Mouse (Mus musculus) midbrain, embryonic 13.5 days (tissue): ENCODE data around the gene Panx2. TPM values are rescaled to one million over a fixed set of nuclear protein-coding genes. Genes with fewer than 3 reads are reported as not detected.
A peak's percentile ranks its signal among the peaks of the same experiment; 100 is the strongest.

Source experiments
- ATAC-seq: fragments of 200-750 bp; cut with Nextera tagmentation; 2 replicates; pipeline ENCODE4 v1.8.0; 2017; ENCODE audit warnings: mild to moderate bottlenecking, moderate TSS enrichment, moderate library complexity
- H3K27ac ChIP-seq: fragments of 300-500 bp; sonication (generic); 2 replicates; pipeline ENCODE4 v1.5.1; 2015; ENCODE audit warnings: inconsistent platforms, mild to moderate bottlenecking, moderate library complexity
- H3K27me3 ChIP-seq: fragments of 300-500 bp; sonication (generic); 2 replicates; pipeline ENCODE4 v1.6.1; 2015; ENCODE audit warnings: mild to moderate bottlenecking, inconsistent platforms
- H3K36me3 ChIP-seq: fragments of 300-500 bp; sonication (generic); 2 replicates; pipeline ENCODE4 v1.6.1; 2015; ENCODE audit warnings: mild to moderate bottlenecking, inconsistent platforms
- H3K4me1 ChIP-seq: fragments of 300-500 bp; sonication (generic); replicated peaks from 2 replicates; pipeline ENCODE4 v1.6.1; 2015; ENCODE audit warnings: inconsistent platforms
- H3K4me2 ChIP-seq: fragments of 300-500 bp; sonication (generic); replicated peaks from 2 replicates; pipeline ENCODE4 v1.6.1; 2015; ENCODE audit warnings: moderate library complexity, mild to moderate bottlenecking, inconsistent platforms
- H3K4me3 ChIP-seq: fragments of 300-500 bp; sonication (generic); replicated peaks from 2 replicates; pipeline ENCODE4 v1.5.1; 2015; ENCODE audit warnings: mild to moderate bottlenecking, inconsistent platforms
- H3K9ac ChIP-seq: fragments of 300-500 bp; sonication (generic); replicated peaks from 2 replicates; pipeline ENCODE4 v1.6.1; 2015; ENCODE audit warnings: mild to moderate bottlenecking, inconsistent platforms
- H3K9me3 ChIP-seq: fragments of 300-500 bp; sonication (generic); 2 replicates; pipeline ENCODE4 v1.6.1; 2016; ENCODE audit warnings: mild to moderate bottlenecking, inconsistent platforms
- WGBS: fragments of 180-500 bp; shearing (Covaris S2); methylation state at CpG from one replicate; pipeline ENCODE4 v1.1.7; 2015; 5-methylcytosine and 5-hydroxymethylcytosine counted together
- polyA plus RNA-seq: library from polyadenylated mRNA; unstranded; fragments of >200 nt; fragmentation: Nextera tagmentation; extraction: Ambion mirVana; gene quantifications from 2 replicates; pipeline ENCODE4 v1.2.1, GENCODE M21; 2015

Panx2 gene
- polyA plus RNA-seq, 1 experiment from 2014 or later: 4.5 TPM

- H3K27me3 ChIP-seq: no peaks in the 10 kb centered on the region
- WGBS: 1% methylated on average over 36 of the region's 39 CpGs
- ATAC-seq: peak; percentile 79
- no peaks in the 10 kb centered on the region for H3K9me3 ChIP-seq
- H3K4me2 ChIP-seq: peak overlapping the region; percentile 95
- peaks cover 8% of the 10 kb centered on the region for H3K36me3 ChIP-seq
- H3K4me1 ChIP-seq: peaks cover 41% of the 10 kb centered on the region
- H3K9ac ChIP-seq: peak overlapping the region; percentile 89
- peak overlapping the region; percentile 81 for H3K4me3 ChIP-seq
- H3K27ac ChIP-seq: peak overlapping the region; percentile 93
Observed at GRCm38 (mm10) chr15:89076156-89076731, 16.7 kb downstream of the Panx2 start.

- no peak overlapping the region for H3K27ac ChIP-seq
- H3K9ac ChIP-seq: peak overlapping the region; percentile 89
- no peak for ATAC-seq
- 0 out of 2 replicates have a peak overlapping the region, but pooled peaks have one; percentile 9 for H3K4me2 ChIP-seq
- H3K9me3 ChIP-seq: no peaks in the 10 kb centered on the region
- WGBS: 81% methylated on average over 9 of the region's 9 CpGs
- no peak overlapping the region for H3K4me3 ChIP-seq
- peaks cover 41% of the 10 kb centered on the region for H3K4me1 ChIP-seq
- H3K36me3 ChIP-seq: peaks cover 29% of the 10 kb centered on the region
- no peaks in the 10 kb centered on the region for H3K27me3 ChIP-seq
Observed at GRCm38 (mm10) chr15:89078208-89078836, 18.8 kb downstream of the Panx2 start.

GRCm38 (mm10) chr15:89083906-89084305, 24.4 kb downstream of the Panx2 start:
- Histone ChIP-seq H3K27me3 (no peaks in the 10 kb centered on the region), H3K4me3 (no peak overlapping the region), H3K9me3 (no peaks in the 10 kb centered on the region), H3K4me1 (peaks cover 10% of the 10 kb centered on the region), H3K9ac (no peak overlapping the region), H3K4me2 (no peak overlapping the region), H3K36me3 (peaks cover 68% of the 10 kb centered on the region), H3K27ac (no peak overlapping the region)
- no peak for ATAC-seq
- WGBS: 83% methylated on average over 1 of the region's 1 CpGs

GRCm38 (mm10) chr15:89084826-89085225, 25.3 kb downstream of the Panx2 start:
- H3K4me1 ChIP-seq: peaks cover 14% of the 10 kb centered on the region
- H3K4me3 ChIP-seq: no peak overlapping the region
- WGBS: 93% methylated on average over 2 of the region's 2 CpGs
- H3K27ac ChIP-seq: no peak overlapping the region
- H3K4me2 ChIP-seq: no peak overlapping the region
- no peaks in the 10 kb centered on the region for H3K27me3 ChIP-seq
- H3K9ac ChIP-seq: no peak overlapping the region
- H3K9me3 ChIP-seq: no peaks in the 10 kb centered on the region
- ATAC-seq: no peak
- H3K36me3 ChIP-seq: peaks cover 67% of the 10 kb centered on the region

- WGBS: 3% methylated on average over 29 of the region's 38 CpGs
- no peaks in the 10 kb centered on the region for H3K9me3 ChIP-seq
- H3K36me3 ChIP-seq: peaks cover 52% of the 10 kb centered on the region
- peak within 1 kb of the TSS; percentile 90 for H3K4me2 ChIP-seq
- H3K27me3 ChIP-seq: no peaks in the 10 kb centered on the region
- peak within 1 kb of the TSS; percentile 84 for H3K4me3 ChIP-seq
- peak within 1 kb of the TSS; percentile 97 for H3K9ac ChIP-seq
- ATAC-seq: peak; percentile 94
- H3K27ac ChIP-seq: peak within 1 kb of the TSS; percentile 86
- peaks cover 29% of the 10 kb centered on the region for H3K4me1 ChIP-seq
Observed at GRCm38 (mm10) chr15:89088607-89089247, 29.2 kb downstream of the Panx2 start, which contains the start of gene Selenoo. TSS of gene Selenoo (plus strand) at chr15:89089084.

GRCm38 (mm10) chr15:89089248-89090051, 29.9 kb downstream of the Panx2 start:
- Histone ChIP-seq H3K4me3 (peak overlapping the region; percentile 84), H3K4me1 (peaks cover 29% of the 10 kb centered on the region), H3K9me3 (no peaks in the 10 kb centered on the region), H3K36me3 (peaks cover 52% of the 10 kb centered on the region), H3K27me3 (no peaks in the 10 kb centered on the region), H3K4me2 (peak overlapping the region; percentile 90), H3K9ac (peak overlapping the region; percentile 97), H3K27ac (peak overlapping the region; percentile 86)
- peak; percentile 75 for ATAC-seq
- WGBS: 4% methylated on average over 67 of the region's 68 CpGs

- Histone ChIP-seq H3K9me3 (no peaks in the 10 kb centered on the region), H3K27me3 (no peaks in the 10 kb centered on the region), H3K36me3 (peaks cover 52% of the 10 kb centered on the region), H3K4me3 (peak overlapping the region; percentile 84), H3K9ac (no peak overlapping the region), H3K4me2 (peak overlapping the region; percentile 90), H3K27ac (no peak overlapping the region), H3K4me1 (peaks cover 29% of the 10 kb centered on the region)
- 94% methylated on average over 4 of the region's 4 CpGs for WGBS
- ATAC-seq: no peak
Observed at GRCm38 (mm10) chr15:89090662-89091061, 31.1 kb downstream of the Panx2 start.

GRCm38 (mm10) chr15:89092181-89092580, 32.6 kb downstream of the Panx2 start:
- no peak for ATAC-seq
- H3K9ac ChIP-seq: no peak overlapping the region; the same call in 1 of the 2 replicates
- H3K4me1 ChIP-seq: peaks cover 29% of the 10 kb centered on the region
- H3K36me3 ChIP-seq: peaks cover 52% of the 10 kb centered on the region
- H3K27me3 ChIP-seq: no peaks in the 10 kb centered on the region
- WGBS: 75% methylated on average over 5 of the region's 5 CpGs
- no peak overlapping the region for H3K27ac ChIP-seq
- no peaks in the 10 kb centered on the region for H3K9me3 ChIP-seq
- H3K4me2 ChIP-seq: no peak overlapping the region
- no peak overlapping the region for H3K4me3 ChIP-seq

GRCm38 (mm10) chr15:89097450-89097849, 37.9 kb downstream of the Panx2 start:
- ATAC-seq: no peak

GRCm38 (mm10) chr15:89098616-89099015, 39.1 kb downstream of the Panx2 start:
- Histone ChIP-seq H3K27me3 (no peaks in the 10 kb centered on the region), H3K9me3 (no peaks in the 10 kb centered on the region), H3K9ac (no peak overlapping the region), H3K36me3 (peaks cover 100% of the 10 kb centered on the region), H3K4me1 (no peaks in the 10 kb centered on the region), H3K4me2 (no peak overlapping the region), H3K27ac (no peak overlapping the region), H3K4me3 (no peak overlapping the region)
- WGBS: 90% methylated on average over 7 of the region's 7 CpGs
- ATAC-seq: no peak

More at GRCm38 (mm10) chr15:89097450-89097849, 37.9 kb downstream of the Panx2 start:
- Histone ChIP-seq H3K36me3 (peaks cover 100% of the 10 kb centered on the region), H3K27ac (no peak overlapping the region), H3K9me3 (no peaks in the 10 kb centered on the region), H3K4me1 (no peaks in the 10 kb centered on the region), H3K4me3 (no peak overlapping the region), H3K27me3 (no peaks in the 10 kb centered on the region), H3K9ac (no peak overlapping the region), H3K4me2 (no peak overlapping the region)
- WGBS: 93% methylated on average over 5 of the region's 5 CpGs

- ATAC-seq: no peak
- Histone ChIP-seq H3K9me3 (no peaks in the 10 kb centered on the region), H3K27ac (no peak overlapping the region), H3K27me3 (no peaks in the 10 kb centered on the region), H3K9ac (no peak overlapping the region), H3K4me2 (no peak overlapping the region), H3K4me3 (no peak overlapping the region), H3K36me3 (peaks cover 100% of the 10 kb centered on the region), H3K4me1 (no peaks in the 10 kb centered on the region)
- WGBS: 93% methylated on average over 12 of the region's 12 CpGs
Observed at GRCm38 (mm10) chr15:89100823-89101222, 41.3 kb downstream of the Panx2 start.
